Mouse (Mus musculus) urinary bladder, postnatal 14 days (tissue): ENCODE measurements around the gene Robo3.

Source experiments
- DNase-seq: peaks from one replicate; pipeline ENCODE4 v3.0.0; 2021; ENCODE audit warnings: low spot score

The Robo3 gene

DNA sequence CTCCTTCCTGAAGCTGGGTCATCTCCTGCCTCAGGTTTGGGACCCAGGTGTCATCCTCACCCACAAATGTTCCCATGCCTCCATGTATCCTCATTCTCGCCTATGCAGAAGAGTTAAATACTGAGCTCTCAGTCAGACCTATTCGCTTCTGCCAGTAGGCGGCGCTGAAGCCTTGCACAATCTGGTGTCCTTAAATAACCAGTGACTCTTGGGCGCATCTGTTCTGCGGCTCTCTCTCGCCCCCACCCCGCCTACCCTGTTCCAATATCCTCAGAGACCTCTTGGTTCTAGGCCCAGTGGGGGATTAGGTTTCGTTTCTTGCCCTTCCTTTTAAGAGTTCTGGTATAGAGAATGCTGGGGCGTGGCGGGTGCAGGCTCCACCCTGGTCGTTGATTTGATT, 2.5 kb downstream of the Robo3 start:
- DNase-seq: peak; percentile 87

DNA sequence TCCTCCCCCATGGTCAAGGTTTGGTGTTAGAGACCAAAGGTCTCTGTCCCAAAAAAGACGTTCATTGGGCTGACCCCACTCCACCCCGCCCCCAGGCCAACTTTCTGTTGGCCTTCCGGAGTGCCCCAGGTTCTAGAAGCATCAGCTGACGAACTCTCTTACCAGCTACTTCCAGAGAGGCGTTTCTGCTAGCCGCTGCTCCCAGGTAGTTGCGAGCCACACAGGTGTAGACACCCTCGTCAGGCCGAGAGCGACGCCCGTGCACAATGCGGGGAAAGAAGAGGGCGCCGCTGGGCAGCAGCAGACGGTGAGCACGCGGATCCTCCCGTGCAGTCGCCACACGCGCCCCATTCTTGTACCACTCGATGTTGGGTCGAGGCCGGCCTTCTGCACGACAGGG, 3.7 kb downstream of the Robo3 start:
- no peak for DNase-seq

- no peak for DNase-seq
Observed at GRCm38 (mm10) chr9:37421239-37421638, 11.8 kb downstream of the Robo3 start.

DNA sequence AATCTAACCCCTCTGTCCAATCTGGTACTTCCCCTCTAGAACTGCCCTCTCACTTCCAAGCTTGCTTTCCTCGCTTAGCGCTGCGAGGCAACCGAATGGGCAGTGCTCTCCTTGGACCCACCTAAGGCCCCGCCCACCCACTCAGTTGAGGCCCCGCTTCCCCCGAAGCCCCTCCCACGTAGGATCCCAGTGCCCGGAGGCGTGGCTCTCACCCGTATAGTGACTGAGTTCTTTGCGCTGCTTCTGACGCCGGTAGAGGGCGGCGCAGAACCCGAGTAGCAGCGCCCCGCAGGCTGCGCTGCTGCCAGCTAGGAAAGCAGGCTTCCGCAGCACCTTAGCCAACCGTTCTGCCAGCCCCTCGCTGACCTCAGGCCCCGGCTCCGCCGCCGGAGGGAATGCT, 12.4 kb downstream of the Robo3 start:
- peak; percentile 84 for DNase-seq

- DNase-seq: no peak
Observed at GRCm38 (mm10) chr9:37418791-37419190, 14.3 kb downstream of the Robo3 start.

DNA sequence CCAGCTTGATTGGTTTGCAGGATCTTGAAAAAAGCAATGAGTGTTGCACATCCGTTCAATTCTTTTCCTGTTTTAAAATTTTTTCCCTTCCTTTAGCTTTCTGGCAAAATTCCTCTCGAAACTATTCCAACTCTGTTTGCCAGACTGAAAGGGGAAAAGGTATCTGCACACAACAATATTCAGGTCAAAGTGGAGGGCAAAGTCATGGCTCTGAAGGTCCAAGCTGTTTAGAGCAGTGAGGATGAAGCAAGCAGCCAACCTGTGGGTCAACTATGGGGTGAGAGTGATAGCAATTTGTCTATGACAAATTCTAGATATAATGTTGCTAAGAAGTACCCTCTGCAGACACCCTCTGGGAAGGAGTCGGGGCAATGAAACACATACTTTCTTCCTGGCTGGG, 18.4 kb downstream of the Robo3 start:
- no peak for DNase-seq

GRCm38 (mm10) chr9:37412989-37413388, 20.1 kb downstream of the Robo3 start:
- DNase-seq: no peak

GRCm38 (mm10) chr9:37409698-37410445, 23.2 kb downstream of the Robo3 start:
- DNase-seq: no peak

- no peak for DNase-seq
Observed at GRCm38 (mm10) chr9:37407850-37408502, 25.1 kb downstream of the Robo3 start.

GRCm38 (mm10) chr9:37406372-37406771, 26.7 kb downstream of the Robo3 start:
- DNase-seq: no peak

DNA sequence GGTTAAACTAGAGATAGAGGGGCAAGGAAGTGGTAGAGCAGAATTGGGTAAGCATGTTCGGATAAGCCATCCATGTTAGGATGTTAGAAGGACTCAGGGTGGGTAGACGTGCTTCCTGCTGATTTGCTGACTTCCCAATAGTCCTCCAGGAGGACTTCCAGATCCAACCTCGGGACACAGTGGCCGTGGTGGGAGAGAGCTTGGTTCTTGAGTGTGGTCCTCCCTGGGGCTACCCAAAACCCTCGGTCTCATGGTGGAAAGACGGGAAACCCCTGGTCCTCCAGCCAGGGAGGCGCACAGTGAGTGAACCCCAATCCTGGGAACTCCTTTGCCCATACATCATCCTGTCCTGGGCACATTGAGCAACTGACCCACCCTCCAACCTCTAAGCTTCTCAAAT, 30.0 kb downstream of the Robo3 start:
- DNase-seq: no peak

GRCm38 (mm10) chr9:37402501-37402900, 30.5 kb downstream of the Robo3 start:
- DNase-seq: no peak

DNA sequence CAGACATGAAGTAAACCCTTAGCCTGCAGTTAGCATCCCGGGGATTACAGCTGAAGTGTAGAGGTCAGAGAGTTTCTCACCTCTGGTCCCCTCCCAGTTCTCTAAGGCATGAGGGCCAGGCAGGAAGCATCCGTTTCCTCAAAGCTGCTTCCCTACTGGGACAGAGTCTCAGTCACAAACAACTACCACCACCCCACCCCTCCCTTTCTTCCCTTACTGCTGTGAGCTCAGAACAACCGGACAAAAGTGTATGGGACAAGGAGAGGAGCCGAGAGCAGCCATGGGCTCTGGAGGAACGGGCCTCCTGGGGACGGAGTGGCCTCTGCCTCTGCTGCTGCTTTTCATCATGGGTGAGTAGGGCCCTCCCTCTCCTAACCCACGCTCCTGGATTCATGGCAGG, 31.2 kb downstream of the Robo3 start, which contains the start of gene Robo4:
Gene Robo4, plus strand, starts transcription at position 96 of the 400 bp plus-strand sequence.
- no peak for DNase-seq

DNA sequence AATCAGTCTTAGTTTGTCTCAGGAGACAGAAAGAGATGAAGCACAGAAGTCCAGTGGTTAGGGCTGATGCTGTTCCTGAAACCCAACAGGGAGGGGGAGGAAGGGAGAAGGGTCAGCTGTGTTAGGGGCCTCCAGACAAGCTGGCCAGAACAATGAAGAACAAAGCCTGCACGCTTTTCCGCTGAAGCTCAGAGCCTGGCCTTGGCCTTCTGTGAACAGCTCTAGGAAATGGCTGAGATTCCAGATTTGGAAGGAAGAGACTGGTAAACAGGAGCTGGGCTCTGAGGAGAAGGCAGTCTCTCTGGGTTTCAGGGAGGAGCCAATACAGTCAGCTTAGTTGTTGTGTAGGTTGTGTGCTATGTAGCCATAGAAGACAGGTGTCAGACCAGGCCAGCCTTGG, 32.5 kb downstream of the Robo3 start:
- no peak for DNase-seq

- no peak for DNase-seq
Observed at GRCm38 (mm10) chr9:37393482-37394131, 39.4 kb downstream of the Robo3 start.

DNA sequence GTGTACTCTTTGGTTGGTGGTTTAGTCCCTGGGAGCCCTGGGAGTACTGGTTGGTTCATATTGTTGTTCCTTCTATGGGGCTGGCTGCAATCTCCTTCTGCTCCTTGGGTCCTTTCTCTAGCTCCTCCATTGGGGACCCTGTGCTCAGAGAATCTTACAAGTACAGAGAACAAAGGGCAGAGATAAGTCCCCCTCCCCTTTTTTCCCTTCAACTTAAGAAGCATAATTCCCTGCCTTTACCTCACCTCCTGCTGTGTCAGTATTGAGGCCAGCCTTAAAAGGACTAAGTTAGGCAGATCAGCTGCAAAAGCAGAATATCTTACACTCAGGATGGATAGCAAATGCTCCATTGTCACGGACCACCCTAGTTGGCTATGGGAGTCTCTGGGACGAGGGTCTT, 41.0 kb downstream of the Robo3 start:
- DNase-seq: no peak

DNA sequence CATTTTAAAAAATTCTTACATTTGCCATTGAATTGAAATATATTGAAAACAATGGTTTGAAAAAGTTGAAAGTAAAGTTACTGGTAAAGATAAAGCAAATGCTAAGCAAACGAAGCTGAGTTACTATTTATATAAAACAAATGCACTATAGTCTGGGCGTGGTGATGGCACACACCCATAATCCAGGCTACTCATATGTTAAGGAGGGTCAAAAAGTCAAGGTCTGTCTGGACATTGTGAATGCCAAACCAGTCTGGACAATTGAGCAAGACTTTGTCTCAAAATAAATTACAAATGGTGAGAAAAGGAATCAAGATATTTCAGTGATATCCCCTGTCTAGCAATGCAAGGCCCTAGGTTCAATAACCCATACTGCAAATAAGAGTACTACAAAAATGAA, 42.2 kb downstream of the Robo3 start:
- DNase-seq: no peak

DNA sequence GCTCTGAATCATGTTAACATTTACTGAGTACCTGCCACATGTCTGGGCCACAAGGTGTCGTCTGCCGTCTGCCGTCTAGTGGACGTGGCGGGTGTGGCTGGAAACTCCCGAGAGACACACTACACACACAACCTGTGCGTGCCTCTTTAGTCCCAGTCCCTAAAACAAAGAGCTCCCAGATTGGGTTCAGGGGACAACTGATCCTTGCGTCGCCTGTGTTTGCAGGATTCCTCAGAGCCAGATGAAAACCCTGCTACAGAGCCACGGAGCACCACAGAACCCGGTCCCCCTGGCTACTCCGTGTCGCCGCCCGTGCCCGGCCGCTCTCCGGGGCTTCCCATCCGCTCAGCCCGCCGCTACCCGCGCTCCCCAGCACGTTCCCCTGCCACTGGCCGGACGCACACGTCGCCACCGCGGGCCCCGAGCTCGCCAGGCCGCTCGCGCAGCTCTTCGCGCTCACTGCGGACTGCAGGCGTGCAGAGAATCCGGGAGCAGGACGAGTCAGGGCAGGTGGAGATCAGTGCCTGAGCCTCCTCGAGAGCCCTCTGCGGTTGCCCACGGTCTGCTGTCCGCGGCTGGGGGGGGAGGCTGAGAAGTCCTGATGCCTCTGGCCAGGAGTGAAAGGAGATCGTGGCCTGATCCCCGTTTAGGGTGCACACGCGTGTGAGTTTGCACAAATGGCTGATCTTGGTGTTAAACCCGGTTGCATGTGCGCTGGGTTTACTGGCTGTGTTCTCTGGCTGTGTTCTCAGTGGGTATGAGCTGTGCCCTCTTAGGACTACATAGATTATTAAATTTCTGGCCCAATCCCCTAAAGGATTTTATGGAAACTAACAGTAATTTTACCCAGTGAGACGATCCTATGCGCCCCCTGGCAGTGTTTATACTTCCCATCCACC, 48.5 kb downstream of the Robo3 start:
- peak; percentile 45 for DNase-seq

- no peak for DNase-seq
Observed at GRCm38 (mm10) chr9:37383161-37383560, 49.9 kb downstream of the Robo3 start.

DNA sequence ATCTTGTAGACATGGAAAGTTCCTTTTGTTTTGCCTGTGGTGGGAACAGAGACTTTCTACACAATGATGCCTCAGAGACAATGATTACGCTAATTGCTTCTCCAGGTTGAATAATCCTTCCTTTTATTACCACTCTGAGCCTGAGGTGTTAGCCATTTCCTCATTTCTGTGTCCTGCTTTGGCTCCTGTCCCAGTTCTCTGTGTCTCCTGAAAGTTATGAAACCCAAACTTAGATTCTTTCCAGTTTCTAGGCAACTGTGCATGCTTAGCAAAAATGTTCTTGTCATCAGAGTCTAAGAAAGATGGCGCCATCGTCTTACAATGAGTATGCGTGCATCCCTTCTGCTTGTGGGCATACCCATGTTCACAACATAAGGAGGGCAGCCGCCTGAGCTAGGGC, 57.3 kb downstream of the Robo3 start:
- DNase-seq: no peak

- no peak for DNase-seq
Observed at GRCm38 (mm10) chr9:37371232-37371801, 61.7 kb downstream of the Robo3 start.

GRCm38 (mm10) chr9:37368860-37369259, 64.2 kb downstream of the Robo3 start:
- no peak for DNase-seq
